Mouse (Mus musculus): Measurements from ENCODE around the gene Cracr2b. TPM values are rescaled to one million over a fixed set of nuclear protein-coding genes. Genes with fewer than 3 reads are reported as not detected.

Gene Cracr2b
- polyA plus RNA-seq, 3 experiments from 2014 or later: not detected

DNA sequence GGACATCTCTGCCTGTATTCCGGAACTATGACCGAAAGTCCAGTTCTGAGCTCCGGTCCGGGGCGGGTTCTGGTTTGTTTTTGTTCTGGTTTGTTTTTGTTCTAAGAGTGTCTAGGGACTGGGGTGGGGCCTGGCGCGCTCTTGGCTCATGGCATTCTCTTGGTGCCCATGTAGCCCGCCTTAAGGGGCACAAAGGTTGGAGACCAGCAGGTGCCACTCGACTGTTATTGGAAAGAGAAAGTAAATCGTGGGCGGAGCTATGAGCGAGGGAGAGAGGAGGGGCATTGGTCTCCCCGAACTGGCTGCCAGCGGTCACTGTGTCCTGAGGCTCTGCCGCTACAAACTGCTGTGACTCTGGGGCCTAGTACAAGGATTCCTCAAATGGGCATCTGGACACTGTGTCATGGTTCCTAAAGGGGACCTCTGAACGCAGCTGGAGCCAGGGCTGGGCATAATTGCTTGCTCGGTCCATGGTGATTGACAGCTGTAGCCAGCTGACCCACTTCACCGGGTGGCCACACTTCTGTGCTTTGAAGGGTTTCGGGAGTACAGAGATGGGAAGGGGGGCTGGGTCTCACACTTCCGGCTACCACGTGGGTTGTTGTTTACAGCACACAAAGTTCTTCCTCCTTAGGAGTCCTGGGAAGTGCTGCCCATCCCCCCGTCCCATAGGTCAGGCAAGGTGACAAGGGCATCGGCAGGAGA, 5.1 kb upstream of the Cracr2b start:
- peak; percentile 39 for ATAC-seq

DNA sequence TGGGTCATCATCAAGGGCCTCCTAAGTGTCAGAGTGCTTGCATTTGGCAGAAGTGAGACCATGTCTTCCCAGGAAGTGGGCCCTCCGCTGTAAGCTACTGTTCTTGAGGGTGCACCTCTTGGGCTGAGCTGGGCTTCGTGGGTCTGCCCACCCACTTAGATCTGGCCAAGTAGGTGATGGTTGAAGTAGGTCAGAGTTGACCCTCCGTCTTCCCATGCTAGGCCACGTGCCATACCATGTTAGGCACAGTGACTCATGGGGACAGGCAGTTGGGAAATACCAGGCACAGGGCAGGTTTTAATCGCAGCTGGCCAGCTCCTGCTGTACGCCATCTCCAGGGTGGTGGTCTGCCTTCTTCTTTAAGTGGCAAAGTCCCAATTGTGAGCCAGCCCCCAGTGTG, 4.2 kb upstream of the Cracr2b start:
- no peak for ATAC-seq

- no peak for ATAC-seq
These were observed 3.7 kb upstream of the Cracr2b start for GRCm38 (mm10) chr7:141457236-141457635.

- ATAC-seq: no peak
These were observed 2.8 kb upstream of the Cracr2b start for GRCm38 (mm10) chr7:141457986-141458660.

DNA sequence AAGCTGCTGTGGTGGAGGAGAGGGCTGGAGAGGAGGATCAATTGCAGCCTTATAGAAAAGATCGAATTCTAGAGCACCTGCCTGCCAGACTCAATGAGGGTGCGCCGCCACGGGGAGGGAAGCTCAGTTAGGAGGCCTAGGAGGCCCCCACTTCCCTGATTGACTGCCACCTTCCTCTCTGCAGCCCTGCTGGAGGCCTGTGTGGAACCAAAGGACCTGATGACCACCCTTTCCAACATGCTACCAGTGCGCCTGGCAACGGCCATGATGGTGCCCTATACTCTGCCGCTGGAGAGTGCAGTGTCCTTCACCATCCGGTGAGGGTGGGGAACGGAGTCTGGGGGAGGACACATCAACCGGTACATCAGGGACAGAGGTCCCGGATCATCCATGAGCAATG, 2.2 kb upstream of the Cracr2b start:
- no peak for ATAC-seq

DNA sequence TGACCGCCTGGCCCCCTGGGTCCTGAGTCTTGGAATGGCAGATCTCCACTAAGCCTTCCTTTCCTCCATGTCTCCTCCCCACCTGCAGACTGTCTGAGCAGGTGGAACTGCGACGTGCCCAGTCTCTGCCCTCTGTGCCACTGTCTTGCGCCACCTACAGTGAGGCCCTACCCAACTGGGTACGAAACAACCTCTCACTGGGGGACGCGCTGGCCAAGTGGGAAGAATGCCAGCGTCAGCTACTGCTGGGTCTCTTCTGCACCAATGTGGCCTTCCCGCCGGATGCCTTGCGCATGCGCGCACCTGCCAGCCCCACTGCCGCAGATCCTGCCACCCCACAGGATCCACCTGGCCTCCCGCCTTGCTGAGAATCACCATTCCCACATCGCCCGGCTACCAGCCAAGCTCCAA, 1.6 kb upstream of the Cracr2b start:
- ATAC-seq: no peak

GRCm38 (mm10) chr7:141460001-141460390, 898 bp upstream of the Cracr2b start:
- no peak for ATAC-seq

DNA sequence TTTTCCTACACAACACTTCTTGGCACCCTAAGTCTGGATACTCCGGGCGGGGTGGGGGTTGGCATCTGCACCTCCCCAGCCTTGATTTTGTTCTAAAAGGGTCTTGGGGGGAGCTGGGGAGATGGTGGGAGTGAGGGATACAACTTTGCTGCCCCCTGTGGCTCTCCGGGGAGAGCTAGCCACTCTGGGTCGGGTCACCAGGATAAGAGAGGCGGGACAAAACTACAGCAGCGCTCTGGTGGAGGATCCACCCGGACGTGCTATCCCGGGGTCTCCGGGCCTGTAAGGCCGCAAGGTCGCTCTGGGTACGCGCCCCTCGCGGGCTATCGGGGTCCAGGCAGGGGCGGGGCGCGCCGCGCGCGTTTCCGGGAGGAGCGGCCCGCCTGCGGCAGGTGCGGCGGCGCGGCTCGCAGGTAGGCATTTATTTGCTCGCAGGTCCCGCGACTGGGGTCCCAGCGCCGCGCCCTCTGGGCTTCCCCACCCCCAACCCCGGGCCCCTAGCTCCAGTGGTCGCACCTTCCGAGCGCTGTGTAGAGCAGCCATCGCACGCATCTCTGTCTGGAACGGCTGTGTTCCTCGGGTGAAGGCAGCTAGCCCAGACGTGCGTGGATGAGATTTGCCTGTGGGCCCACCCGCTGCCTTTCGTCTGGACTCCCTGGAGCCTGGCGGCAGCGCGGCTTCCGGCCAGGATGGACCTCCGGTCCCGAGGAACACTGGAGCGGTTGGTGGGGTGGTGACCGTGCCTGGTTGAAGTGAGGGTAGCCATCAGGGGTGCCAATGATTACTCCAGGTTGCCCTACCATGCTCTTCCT, 833 bp downstream of the Cracr2b start:
- ATAC-seq: no peak

DNA sequence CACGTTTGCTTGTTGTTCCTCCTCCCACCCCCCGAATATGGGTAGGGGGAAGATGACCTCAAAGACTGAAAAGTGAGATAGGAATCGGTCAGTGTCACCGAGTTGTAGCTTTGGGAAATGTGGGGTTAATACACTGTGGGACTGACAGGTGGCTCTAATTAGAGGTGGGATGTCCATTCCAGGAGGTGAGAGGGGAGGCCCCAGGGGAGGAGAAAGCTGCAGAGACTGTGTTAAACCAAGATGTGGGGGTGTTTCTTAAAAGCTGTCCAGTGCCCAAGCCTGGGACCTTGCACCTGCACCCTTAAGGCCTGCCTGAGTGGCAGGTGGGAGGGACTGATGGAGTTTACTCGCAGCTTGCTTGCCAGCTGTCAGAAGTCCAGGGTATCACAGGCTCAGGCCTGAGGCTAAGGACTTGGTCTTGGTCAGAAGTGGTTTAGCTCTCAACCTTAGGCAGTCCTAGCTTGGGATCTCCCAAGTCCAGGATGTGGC, 1.5 kb downstream of the Cracr2b start:
- no peak for ATAC-seq

DNA sequence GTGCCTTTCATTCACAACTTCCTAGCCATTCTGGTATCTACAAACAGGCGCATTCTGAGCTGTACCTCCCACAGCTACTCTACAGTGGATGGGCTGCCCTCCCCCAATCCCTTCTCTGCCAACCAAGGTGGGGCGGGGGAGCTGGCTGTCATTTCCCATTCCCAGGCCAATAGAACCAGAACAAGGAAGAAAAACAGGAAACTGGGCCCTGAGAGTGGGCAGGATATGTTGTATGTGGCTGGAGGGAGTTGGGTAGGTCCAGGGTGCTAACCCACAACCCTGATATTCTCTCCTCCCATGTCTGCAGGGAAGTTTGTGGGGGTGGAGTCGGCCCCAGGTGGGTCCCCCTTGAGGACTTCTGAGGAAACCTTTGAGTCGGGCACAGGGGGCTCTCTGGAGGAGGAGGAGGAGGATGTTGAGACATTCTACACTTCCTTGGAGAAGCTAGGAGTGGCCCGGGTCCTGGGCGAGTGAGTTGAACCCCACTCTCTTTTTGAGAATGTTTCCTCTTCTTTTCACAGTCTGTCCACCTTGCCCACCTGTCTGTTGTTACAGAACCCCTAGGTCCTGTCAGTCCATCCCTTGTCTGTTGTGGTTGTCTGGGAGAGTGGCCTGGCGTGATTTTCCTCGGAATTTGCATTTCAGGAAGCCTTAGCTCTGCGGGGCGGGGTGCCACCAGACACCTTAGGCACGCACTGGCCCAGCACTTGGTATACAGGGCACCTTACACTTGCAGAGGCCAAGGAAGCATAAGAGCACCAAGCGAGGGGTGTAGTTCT, 3.1 kb downstream of the Cracr2b start:
- ATAC-seq: no peak

- no peak for ATAC-seq
These were observed 3.8 kb downstream of the Cracr2b start for GRCm38 (mm10) chr7:141464603-141465201.

GRCm38 (mm10) chr7:141465388-141466044, 4.6 kb downstream of the Cracr2b start:
- no peak for ATAC-seq

- ATAC-seq: no peak
These were observed 5.1 kb downstream of the Cracr2b start for GRCm38 (mm10) chr7:141466045-141466394.

DNA sequence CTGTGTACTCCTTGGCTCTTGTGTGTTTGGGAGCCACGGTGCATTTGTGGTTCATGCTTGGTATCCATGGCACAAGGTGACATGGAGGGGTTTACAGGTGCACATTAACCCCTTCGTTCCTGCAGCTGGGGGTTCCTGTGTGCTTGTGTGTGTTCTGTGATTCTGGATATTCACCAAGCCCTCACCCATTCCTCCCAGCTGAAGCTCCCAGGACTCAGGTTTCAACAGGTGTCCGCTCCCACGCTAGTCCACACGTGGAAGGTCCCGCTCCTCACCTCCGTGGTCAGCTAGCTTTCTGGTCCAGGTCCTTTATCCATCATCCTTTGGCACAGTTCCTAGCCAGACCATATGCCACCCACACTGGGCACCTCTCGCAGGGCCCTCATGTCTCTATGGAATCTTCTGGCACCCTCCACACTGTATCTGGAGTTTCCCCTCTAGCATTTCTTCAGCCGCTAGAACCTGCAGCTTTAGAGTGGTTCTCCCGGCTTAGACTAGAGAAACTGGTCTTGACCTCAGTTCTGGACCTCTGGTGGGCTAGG, 5.8 kb downstream of the Cracr2b start:
- no peak for ATAC-seq

- peak; percentile 67 for ATAC-seq
These were observed 6.5 kb downstream of the Cracr2b start, which contains the start of gene Cd151 for GRCm38 (mm10) chr7:141467230-141468030. TSS of gene Cd151 (plus strand) at chr7:141467392.

DNA sequence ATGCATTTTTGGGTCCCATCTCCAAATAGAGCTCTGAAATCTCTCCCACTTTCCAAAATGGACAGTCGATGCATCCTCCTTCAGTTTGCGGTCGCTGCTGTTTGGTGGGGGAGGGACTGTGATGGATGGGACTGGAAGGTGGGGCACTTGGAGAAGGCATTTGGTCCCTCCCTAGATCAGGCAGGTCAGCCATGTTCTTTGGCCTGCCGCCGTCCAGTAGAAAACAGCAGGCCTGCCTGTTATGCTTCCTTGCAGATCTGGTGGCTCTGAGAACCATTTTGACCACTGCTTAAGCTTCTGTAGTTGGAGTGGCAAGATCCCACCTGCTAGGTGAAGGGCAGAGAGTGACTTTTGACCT, 7.2 kb downstream of the Cracr2b start:
- no peak for ATAC-seq

- no peak for ATAC-seq
These were observed 7.8 kb downstream of the Cracr2b start for GRCm38 (mm10) chr7:141468522-141469211.

GRCm38 (mm10) chr7:141469352-141469751, 8.5 kb downstream of the Cracr2b start:
- ATAC-seq: no peak

DNA sequence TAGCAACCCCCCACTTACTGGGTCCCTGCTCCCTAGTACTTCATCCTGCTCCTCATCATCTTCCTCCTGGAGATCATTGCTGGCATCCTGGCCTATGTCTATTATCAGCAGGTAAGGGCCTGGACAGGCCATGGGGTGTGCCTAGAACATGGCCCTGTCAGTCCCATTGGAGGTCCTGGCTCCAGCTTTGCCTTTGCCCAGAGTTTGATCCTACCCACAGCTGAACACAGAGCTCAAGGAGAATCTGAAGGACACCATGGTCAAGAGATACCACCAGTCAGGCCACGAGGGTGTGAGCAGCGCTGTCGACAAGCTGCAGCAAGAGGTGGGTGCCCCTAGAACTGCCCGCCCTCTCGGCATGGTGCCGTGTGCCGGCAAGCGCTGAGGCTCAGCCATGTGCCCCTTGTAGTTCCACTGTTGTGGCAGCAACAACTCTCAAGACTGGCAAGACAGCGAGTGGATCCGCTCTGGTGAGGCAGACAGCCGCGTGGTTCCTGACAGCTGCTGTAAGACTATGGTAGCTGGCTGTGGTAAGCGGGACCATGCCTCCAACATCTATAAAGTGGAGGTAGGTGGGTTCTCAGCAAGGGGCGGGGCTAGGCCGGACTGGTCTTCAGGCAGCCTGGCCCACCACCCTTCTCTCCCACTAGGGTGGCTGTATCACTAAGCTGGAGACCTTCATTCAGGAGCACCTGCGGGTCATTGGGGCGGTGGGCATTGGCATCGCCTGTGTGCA, 9.2 kb downstream of the Cracr2b start:
- no peak for ATAC-seq

All from inflammation-experienced regulatory T-cells, adult 6 months (primary cell).